Mouse (Mus musculus) erythroblast, embryonic 14.5 days (primary cell): ENCODE results near the gene Cyp2c23.

Experiments used
- GATA1 ChIP-seq: IDR thresholded peaks from 2 replicates; pipeline ENCODE4 v1.6.1; 2012; ENCODE audit warnings: low read length, inconsistent platforms, mixed read lengths
- TAL1 ChIP-seq: IDR thresholded peaks from 3 replicates; pipeline ENCODE4 v1.6.1; 2012; ENCODE audit warnings: low read length, inconsistent platforms, mixed read lengths

- TF ChIP-seq TAL1 (no peak), GATA1 (no peak)
Measured at GRCm38 (mm10) chr19:44055173-44055826, 26.3 kb upstream of the Cyp2c23 start.
